Mouse (Mus musculus) G1E (cell line): Measurements from ENCODE around the gene Pskh1.

Experiments used
- CTCF ChIP-seq: IDR thresholded peaks from 2 replicates; pipeline ENCODE4 v1.5.1; 2012; ENCODE audit warnings: low read depth, low read length, inconsistent platforms, mixed read lengths
- GATA1 ChIP-seq: IDR thresholded peaks from 2 replicates; pipeline ENCODE4 v1.6.1; 2012; ENCODE audit warnings: borderline replicate concordance, low read length, inconsistent platforms, mixed read lengths
- GATA2 ChIP-seq: IDR thresholded peaks from 2 replicates; pipeline ENCODE4 v1.6.1; 2012; ENCODE audit warnings: low read depth, low read length, inconsistent platforms, borderline replicate concordance
- POLR2AphosphoS5 ChIP-seq: IDR thresholded peaks from 2 replicates; pipeline ENCODE4 v1.6.1; 2012; ENCODE audit warnings: low read depth, low read length, inconsistent platforms; ENCODE audit not compliant: insufficient replicate concordance
- TAL1 ChIP-seq: conservative IDR thresholded peaks from 2 replicates; pipeline ENCODE4 v1.6.1; 2012; ENCODE audit warnings: low read depth, low read length, inconsistent platforms, mixed read lengths

- TF ChIP-seq CTCF = no peak
- no peak for TF ChIP-seq TAL1
- TF ChIP-seq GATA1 = no peak
- no peak for TF ChIP-seq POLR2AphosphoS5
- TF ChIP-seq GATA2 = no peak
Measured at GRCm38 (mm10) chr8:105880754-105881520, 19.3 kb upstream of the Pskh1 start, which contains the start of gene Edc4.
